Mouse (Mus musculus) heart, adult 9 months (tissue): ENCODE measurements at regions not wholly inside any gene's neighbourhood (a gene's known extent, or its start where the extent isn't known, plus 50 kb on each side); places are given as distances from the start of the nearest gene placed in this dataset.

ENCODE experiments used
- DNase-seq, 2 experiments: peaks; one replicate each; pipeline ENCODE4 v3.0.0; 2022; ENCODE audit warnings: low spot score in 2 of 2

GRCm38 (mm10) chr7:68945886-68946863 is 197.1 kb upstream of the Arrdc4 start:
- no peak for DNase-seq

GRCm38 (mm10) chr7:68930627-68931334 is 181.7 kb upstream of the Arrdc4 start:
- DNase-seq, result no peak

GRCm38 (mm10) chr7:68929669-68930068 is 180.6 kb upstream of the Arrdc4 start:
- DNase-seq, result no peak

GRCm38 (mm10) chr7:68925640-68926039 is 176.6 kb upstream of the Arrdc4 start:
- no peak for DNase-seq

- no peak for DNase-seq
These were observed 169.8 kb upstream of the Arrdc4 start for GRCm38 (mm10) chr7:68918632-68919435.

GRCm38 (mm10) chr7:68917876-68918200 is 168.8 kb upstream of the Arrdc4 start:
- no peak for DNase-seq

GRCm38 (mm10) chr7:68917137-68917875 is 168.3 kb upstream of the Arrdc4 start:
- DNase-seq, result no peak

GRCm38 (mm10) chr7:68915976-68916375 is 166.9 kb upstream of the Arrdc4 start:
- no peak for DNase-seq

- DNase-seq, result no peak
These were observed 165.3 kb upstream of the Arrdc4 start for GRCm38 (mm10) chr7:68914344-68914743.

- DNase-seq, result no peak
These were observed 163.1 kb upstream of the Arrdc4 start for GRCm38 (mm10) chr7:68911989-68912655.

- DNase-seq, result no peak
These were observed 162.5 kb upstream of the Arrdc4 start for GRCm38 (mm10) chr7:68911562-68911961.

GRCm38 (mm10) chr7:68909694-68910093 is 160.7 kb upstream of the Arrdc4 start:
- no peak for DNase-seq

GRCm38 (mm10) chr7:68908401-68908834 is 159.4 kb upstream of the Arrdc4 start:
- no peak for DNase-seq

GRCm38 (mm10) chr7:68907867-68908266 is 158.8 kb upstream of the Arrdc4 start:
- no peak for DNase-seq

- no peak for DNase-seq
These were observed 157.8 kb upstream of the Arrdc4 start for GRCm38 (mm10) chr7:68906771-68907395.

- no peak for DNase-seq
These were observed 156.8 kb upstream of the Arrdc4 start for GRCm38 (mm10) chr7:68905793-68906192.

GRCm38 (mm10) chr7:68886173-68886572 is 137.1 kb upstream of the Arrdc4 start:
- DNase-seq, result no peak

GRCm38 (mm10) chr7:68873008-68873407 is 124.0 kb upstream of the Arrdc4 start:
- DNase-seq, result no peak

- DNase-seq, result no peak
These were observed 115.4 kb upstream of the Arrdc4 start for GRCm38 (mm10) chr7:68864322-68865031.
